Mouse (Mus musculus): ENCODE data around the gene Ccser1. TPM values are rescaled to one million over a fixed set of nuclear protein-coding genes. Genes with fewer than 3 reads are reported as not detected.

Gene Ccser1
- polyA plus RNA-seq, 1 experiment from 2014 or later: 23.5 TPM

GRCm38 (mm10) chr6:61210061-61210737, 30.1 kb downstream of the Ccser1 start:
- 51% methylated on average over 4 of the region's 4 CpGs for WGBS
- no peaks in the 10 kb centered on the region for H3K9me3 ChIP-seq (ENCODE audit: control insufficient read depth, low read length)
- peak overlapping the region; percentile 58; the same call in 1 of the 2 replicates for H3K27ac ChIP-seq (replicated peaks; ENCODE audit: low read depth, low read length)
- H3K4me3 ChIP-seq (replicated peaks; ENCODE audit: low read depth, low read length): no peak overlapping the region
- peaks cover 9% of the 10 kb centered on the region for H3K4me1 ChIP-seq (ENCODE audit: control insufficient read depth, insufficient read depth, low read length)
- H3K4me2 ChIP-seq (ENCODE audit: low read length): no peak overlapping the region
- ATAC-seq (ENCODE audit: low FRiP score, low TSS enrichment) (no peak; the same call in 1 of the 2 replicates), DNase-seq (peak; percentile 51)
- H3K27me3 ChIP-seq (ENCODE audit: control insufficient read depth, insufficient read depth, low read length): no peaks in the 10 kb centered on the region
- H3K9ac ChIP-seq (replicated peaks; ENCODE audit: low read length): no peak overlapping the region
- no peaks in the 10 kb centered on the region for H3K36me3 ChIP-seq (ENCODE audit: control insufficient read depth, insufficient read depth, low read length)

GRCm38 (mm10) chr6:61215705-61216104, 35.6 kb downstream of the Ccser1 start:
- ATAC-seq (ENCODE audit: low FRiP score, low TSS enrichment): no peak
- DNase-seq: no peak
- Histone ChIP-seq H3K9ac (replicated peaks; ENCODE audit: low read length) (no peak overlapping the region), H3K27me3 (ENCODE audit: control insufficient read depth, insufficient read depth, low read length) (no peaks in the 10 kb centered on the region), H3K4me2 (ENCODE audit: low read length) (no peak overlapping the region), H3K36me3 (ENCODE audit: control insufficient read depth, insufficient read depth, low read length) (no peaks in the 10 kb centered on the region), H3K4me1 (ENCODE audit: control insufficient read depth, insufficient read depth, low read length) (peaks cover under 1% of the 10 kb centered on the region; the same call in 1 of the 2 replicates), H3K27ac (replicated peaks; ENCODE audit: low read depth, low read length) (no peak overlapping the region), H3K9me3 (ENCODE audit: control insufficient read depth, low read length) (no peaks in the 10 kb centered on the region), H3K4me3 (replicated peaks; ENCODE audit: low read depth, low read length) (no peak overlapping the region)
- WGBS: 80% methylated on average over 8 of the region's 8 CpGs

- no peaks in the 10 kb centered on the region for H3K9me3 ChIP-seq (ENCODE audit: control insufficient read depth, low read length)
- no peaks in the 10 kb centered on the region for H3K27me3 ChIP-seq (ENCODE audit: control insufficient read depth, insufficient read depth, low read length)
- DNase-seq: no peak
- H3K27ac ChIP-seq (replicated peaks; ENCODE audit: low read depth, low read length): no peak overlapping the region
- ATAC-seq (ENCODE audit: low FRiP score, low TSS enrichment): no peak
- WGBS: 90% methylated on average over 1 of the region's 1 CpGs
- H3K4me1 ChIP-seq (ENCODE audit: control insufficient read depth, insufficient read depth, low read length): no peaks in the 10 kb centered on the region
- no peak overlapping the region for H3K4me2 ChIP-seq (ENCODE audit: low read length)
- H3K36me3 ChIP-seq (ENCODE audit: control insufficient read depth, insufficient read depth, low read length): no peaks in the 10 kb centered on the region
- H3K4me3 ChIP-seq (replicated peaks; ENCODE audit: low read depth, low read length): no peak overlapping the region
- no peak overlapping the region for H3K9ac ChIP-seq (replicated peaks; ENCODE audit: low read length)
Observed at GRCm38 (mm10) chr6:61216514-61216913, 36.4 kb downstream of the Ccser1 start.

- WGBS: 83% methylated on average over 2 of the region's 2 CpGs
- H3K36me3 ChIP-seq (ENCODE audit: control insufficient read depth, insufficient read depth, low read length): no peaks in the 10 kb centered on the region
- no peak overlapping the region for H3K9ac ChIP-seq (replicated peaks; ENCODE audit: low read length)
- H3K4me3 ChIP-seq (replicated peaks; ENCODE audit: low read depth, low read length): no peak overlapping the region
- no peaks in the 10 kb centered on the region for H3K4me1 ChIP-seq (ENCODE audit: control insufficient read depth, insufficient read depth, low read length)
- no peaks in the 10 kb centered on the region for H3K9me3 ChIP-seq (ENCODE audit: control insufficient read depth, low read length)
- H3K4me2 ChIP-seq (ENCODE audit: low read length): no peak overlapping the region
- no peak overlapping the region for H3K27ac ChIP-seq (replicated peaks; ENCODE audit: low read depth, low read length)
- H3K27me3 ChIP-seq (ENCODE audit: control insufficient read depth, insufficient read depth, low read length): no peaks in the 10 kb centered on the region
- ATAC-seq (ENCODE audit: low FRiP score, low TSS enrichment) (no peak), DNase-seq (no peak)
Observed at GRCm38 (mm10) chr6:61217717-61218116, 37.6 kb downstream of the Ccser1 start.

- no peaks in the 10 kb centered on the region for H3K27me3 ChIP-seq (ENCODE audit: control insufficient read depth, insufficient read depth, low read length)
- H3K9me3 ChIP-seq (ENCODE audit: control insufficient read depth, low read length): no peaks in the 10 kb centered on the region
- no peak for DNase-seq
- no peaks in the 10 kb centered on the region for H3K4me1 ChIP-seq (ENCODE audit: control insufficient read depth, insufficient read depth, low read length)
- H3K36me3 ChIP-seq (ENCODE audit: control insufficient read depth, insufficient read depth, low read length): no peaks in the 10 kb centered on the region
- H3K4me2 ChIP-seq (ENCODE audit: low read length): no peak overlapping the region
- no peak overlapping the region for H3K27ac ChIP-seq (replicated peaks; ENCODE audit: low read depth, low read length)
- no peak for ATAC-seq (ENCODE audit: low FRiP score, low TSS enrichment)
- 87% methylated on average over 2 of the region's 2 CpGs for WGBS
- no peak overlapping the region for H3K4me3 ChIP-seq (replicated peaks; ENCODE audit: low read depth, low read length)
- no peak overlapping the region for H3K9ac ChIP-seq (replicated peaks; ENCODE audit: low read length)
Observed at GRCm38 (mm10) chr6:61223563-61223962, 43.4 kb downstream of the Ccser1 start.

GRCm38 (mm10) chr6:61225302-61225701, 45.2 kb downstream of the Ccser1 start:
- DNase-seq: no peak
- Histone ChIP-seq H3K27me3 (ENCODE audit: control insufficient read depth, insufficient read depth, low read length) (no peaks in the 10 kb centered on the region), H3K36me3 (ENCODE audit: control insufficient read depth, insufficient read depth, low read length) (no peaks in the 10 kb centered on the region), H3K27ac (replicated peaks; ENCODE audit: low read depth, low read length) (no peak overlapping the region), H3K9ac (replicated peaks; ENCODE audit: low read length) (no peak overlapping the region), H3K4me3 (replicated peaks; ENCODE audit: low read depth, low read length) (no peak overlapping the region), H3K4me2 (ENCODE audit: low read length) (no peak overlapping the region), H3K4me1 (ENCODE audit: control insufficient read depth, insufficient read depth, low read length) (no peaks in the 10 kb centered on the region), H3K9me3 (ENCODE audit: control insufficient read depth, low read length) (no peaks in the 10 kb centered on the region)
- ATAC-seq (ENCODE audit: low FRiP score, low TSS enrichment): no peak

GRCm38 (mm10) chr6:61230058-61230718, 50.1 kb downstream of the Ccser1 start:
- H3K4me1 ChIP-seq (ENCODE audit: control insufficient read depth, insufficient read depth, low read length): peaks cover 7% of the 10 kb centered on the region
- DNase-seq (peak; percentile 25), ATAC-seq (ENCODE audit: low FRiP score, low TSS enrichment) (no peak)
- 12% methylated on average over 5 of the region's 5 CpGs for WGBS
- no peak overlapping the region for H3K4me2 ChIP-seq (ENCODE audit: low read length)
- no peaks in the 10 kb centered on the region for H3K36me3 ChIP-seq (ENCODE audit: control insufficient read depth, insufficient read depth, low read length)
- H3K9me3 ChIP-seq (ENCODE audit: control insufficient read depth, low read length): no peaks in the 10 kb centered on the region
- H3K9ac ChIP-seq (replicated peaks; ENCODE audit: low read length): no peak overlapping the region
- H3K27ac ChIP-seq (replicated peaks; ENCODE audit: low read depth, low read length): no peak overlapping the region
- no peaks in the 10 kb centered on the region for H3K27me3 ChIP-seq (ENCODE audit: control insufficient read depth, insufficient read depth, low read length)
- no peak overlapping the region for H3K4me3 ChIP-seq (replicated peaks; ENCODE audit: low read depth, low read length)

- Histone ChIP-seq H3K4me1 (ENCODE audit: control insufficient read depth, insufficient read depth, low read length) (peaks cover 7% of the 10 kb centered on the region), H3K9ac (replicated peaks; ENCODE audit: low read length) (no peak overlapping the region), H3K27ac (replicated peaks; ENCODE audit: low read depth, low read length) (no peak overlapping the region), H3K36me3 (ENCODE audit: control insufficient read depth, insufficient read depth, low read length) (no peaks in the 10 kb centered on the region), H3K4me2 (ENCODE audit: low read length) (no peak overlapping the region), H3K27me3 (ENCODE audit: control insufficient read depth, insufficient read depth, low read length) (no peaks in the 10 kb centered on the region), H3K9me3 (ENCODE audit: control insufficient read depth, low read length) (no peaks in the 10 kb centered on the region), H3K4me3 (replicated peaks; ENCODE audit: low read depth, low read length) (no peak overlapping the region)
- DNase-seq (no peak), ATAC-seq (ENCODE audit: low FRiP score, low TSS enrichment) (no peak)
- WGBS: 64% methylated on average over 5 of the region's 5 CpGs
Observed at GRCm38 (mm10) chr6:61233060-61233459, 52.9 kb downstream of the Ccser1 start.

All from midbrain, embryonic 14.5 days (tissue).